Mouse (Mus musculus) cerebellum, adult 2 months (tissue): Measurements from ENCODE around the gene Depp1.

Experiments used
- CTCF ChIP-seq: fragments of 200-500 bp; IDR thresholded peaks from 2 replicates; pipeline ENCODE4 v1.5.1; 2011; ENCODE audit warnings: low read depth, mild to moderate bottlenecking, control low read depth, low read length, moderate library complexity, borderline replicate concordance; ENCODE audit not compliant: insufficient read depth
- POLR2A ChIP-seq: fragments of 200-500 bp; IDR thresholded peaks from 2 replicates; pipeline ENCODE4 v1.6.1; 2011; ENCODE audit warnings: low read length, control low read depth, borderline replicate concordance; ENCODE audit not compliant: insufficient read depth

DNA sequence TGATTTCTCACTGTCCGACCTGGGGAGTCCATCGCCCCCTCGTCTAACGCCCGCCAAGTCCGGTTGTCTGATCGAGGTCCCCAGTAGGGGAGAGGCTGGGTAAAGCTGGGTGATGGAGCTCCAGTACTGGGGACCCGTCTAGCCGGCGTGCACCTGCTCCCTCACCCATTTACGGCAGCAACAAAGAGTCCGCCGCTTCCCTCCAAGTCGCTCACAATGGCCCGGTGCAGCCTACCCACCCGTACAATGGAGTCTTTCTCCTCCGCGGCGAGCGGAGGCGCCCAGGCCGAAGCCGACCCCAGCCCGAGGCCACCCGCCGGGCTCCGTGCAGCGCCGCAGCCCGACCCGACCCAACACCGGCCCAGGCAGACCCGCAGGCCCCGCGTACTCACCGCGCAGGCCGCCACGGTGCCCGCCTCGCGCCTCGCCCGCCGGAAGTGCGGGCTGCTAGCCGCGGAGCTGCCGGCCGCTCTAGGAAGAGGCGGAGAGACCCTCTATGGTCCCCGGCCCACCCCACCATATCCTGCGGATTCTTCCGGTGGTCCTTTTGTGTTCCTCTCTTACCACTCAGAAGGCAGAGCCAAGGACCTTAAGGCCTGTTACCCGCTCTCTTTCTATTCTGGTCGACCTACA, 21.8 kb upstream of the Depp1 start, which contains the start of gene Zfp422:
- TF ChIP-seq CTCF (no peak), POLR2A (0 out of 2 replicates have a peak, but pooled peaks have one; percentile 37)
